8 mouse cellular contexts compared by ENCODE assay signal in the genomic region with DNA sequence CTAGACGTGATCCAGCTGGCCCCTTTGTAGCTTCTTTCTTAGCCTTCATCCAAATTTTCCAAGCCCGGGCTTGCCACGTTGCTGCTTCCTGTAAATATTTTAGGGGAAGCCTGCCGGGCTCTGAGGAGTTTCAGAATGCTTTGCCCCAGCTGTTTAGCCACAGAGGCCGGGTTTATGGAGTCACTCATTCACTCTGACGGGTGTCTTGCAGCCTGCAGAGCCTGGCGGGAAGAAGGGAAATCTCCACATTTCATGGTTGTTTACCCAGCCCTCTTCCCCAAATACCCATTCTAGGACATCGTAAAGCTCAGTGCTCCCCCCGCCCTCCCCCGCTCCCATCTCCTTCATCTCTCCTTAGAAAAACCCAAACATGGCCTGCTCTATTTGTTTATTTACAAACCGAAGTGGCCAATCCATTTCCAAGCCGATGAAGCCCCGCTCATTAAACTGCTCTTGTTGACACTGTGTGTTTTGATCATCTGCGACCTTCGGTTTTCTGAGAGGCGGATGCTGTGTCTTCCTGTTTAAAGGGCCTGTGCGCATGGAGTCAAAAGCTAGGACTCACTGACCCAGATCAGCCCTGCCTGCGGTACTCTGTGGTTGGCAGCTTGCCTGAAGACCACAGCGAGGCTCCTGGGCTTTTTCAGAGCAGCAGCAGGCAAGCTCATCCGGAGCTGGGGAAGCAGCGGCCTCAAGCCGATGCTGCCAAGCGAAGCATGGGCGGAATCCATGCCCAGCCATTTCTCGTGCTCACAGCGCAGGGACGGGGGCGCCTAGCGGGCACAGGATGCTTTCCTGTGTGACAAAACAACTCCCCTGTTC. TPM values are rescaled to one million over a fixed set of nuclear protein-coding genes. Genes with fewer than 3 reads are reported as not detected.
A peak's percentile ranks its signal among the peaks of the same experiment; 100 is the strongest.
DNase-seq lines count a peak whose midpoint lies in the region; ATAC-seq and TF ChIP-seq lines count a peak whose summit lies in the region.

No protein-coding gene starts in this region.

- H3K4me2 ChIP-seq in hindbrain, postnatal 0 days (ENCODE audit: low read depth, low read length) = peak overlapping the region; percentile 48

- H3K36me3 ChIP-seq in hindbrain, postnatal 0 days (ENCODE audit: insufficient read depth, low read length) = no peaks in the 10 kb centered on the region

- H3K9ac ChIP-seq in hindbrain, postnatal 0 days (replicated peaks; ENCODE audit: low read length) = 0 out of 2 replicates have a peak overlapping the region, but pooled peaks have one; percentile 21

- no peak for TF ChIP-seq CTCF in Patski (IDR thresholded peaks at IDR 0.05)
- 0 out of 2 replicates have a peak, but pooled peaks have one; percentile 30 for TF ChIP-seq CTCF in hindbrain, postnatal 0 days (IDR thresholded peaks at IDR 0.05; ENCODE audit: low read depth)

- H3K27me3 ChIP-seq in Patski = peaks cover 12% of the 10 kb centered on the region
- no peaks in the 10 kb centered on the region for H3K27me3 ChIP-seq in hindbrain, postnatal 0 days (ENCODE audit: insufficient read depth, low read length)

- 24% methylated on average over 29 of the region's 29 CpGs for WGBS in hindbrain, postnatal 0 days

- H3K4me3 ChIP-seq in hindbrain, postnatal 0 days (ENCODE audit: low read length) = 0 out of 2 replicates have a peak overlapping the region, but pooled peaks have one; percentile 1

- intact Hi-C loops in gastrocnemius, postnatal 14 days (cut with DNase I; ENCODE audit: low total_unique reads) = no loop called here

- H3K27ac ChIP-seq in hindbrain, postnatal 0 days = peak overlapping the region; percentile 58; the same call in 1 of the 2 replicates

- CTCF ChIA-PET in Patski (lab: Charles Lee) = interaction anchor here (1.2 to 2.7 kb wide), 3 partner anchors 9 to 232 kb away, joined by 4 to 10 read pairs (median 4); no protein-coding TSS in a partner anchor

- peak; percentile 64 for DNase-seq in Patski (ENCODE audit: low read depth, low spot score)
- DNase-seq in cerebellum, postnatal 25 days = peak; percentile 80 to 86
- peak; percentile 84 for DNase-seq in gastrocnemius, postnatal 14 days
- peak; percentile 90 for DNase-seq in hindbrain, postnatal 0 days (ENCODE audit: low spot score)
- DNase-seq in layer of hippocampus, postnatal 36 days = peak; percentile 33 to 34
- peak; percentile 72 for DNase-seq in lung, postnatal 25 days (ENCODE audit: low spot score)
- DNase-seq in retina, adult 2 months (ENCODE audit: low read depth, low spot score) = peak; percentile 52
- peak; percentile 79 for DNase-seq in thymus, postnatal 4 days

- H3K4me1 ChIP-seq in hindbrain, postnatal 0 days (ENCODE audit: insufficient read depth, low read length) = no peaks in the 10 kb centered on the region

- ATAC-seq in Patski = peak; percentile 70
- peak; percentile 92 for ATAC-seq in hindbrain, postnatal 0 days

- in situ Hi-C loops in Patski (cut with MboI; ENCODE audit: low pct_unique_long_range_greater_than_20kb) = no loop called here

- no peaks in the 10 kb centered on the region for H3K9me3 ChIP-seq in hindbrain, postnatal 0 days (ENCODE audit: low read length)

- POLR2A ChIA-PET in Patski (lab: Charles Lee) = interaction anchor here (1.0 to 1.3 kb wide), 3 partner anchors 9 to 14 kb away, joined by 3 to 6 read pairs (median 4); no protein-coding TSS in a partner anchor

RNA-seq across cellular contexts. Expression of a gene that starts 41.1 kb away (rescaled TPM):
- polyA plus RNA-seq in Patski (2021) = 13.3 TPM
- total RNA-seq in gastrocnemius, postnatal 14 days (2021) = 10 to 100 TPM in 1 of 2 experiments, 1 to 10 TPM in 1; 9.3 to 11.0 TPM
- total RNA-seq in hindbrain, postnatal 0 days (2014; rRNA removed) = 12.7 TPM in 2 replicates
- 13.8 and 14.0 TPM in 2 replicates for polyA plus RNA-seq in hindbrain, postnatal 0 days (2015; fragmentation: Nextera tagmentation; extraction: Ambion mirVana)
- 10 to 100 TPM; 18.0 to 18.5 TPM for total RNA-seq in layer of hippocampus, postnatal 36 days (2021)

RNA-seq across cellular contexts. Expression of a gene that starts 51.1 kb away (rescaled TPM):
- 21.5 TPM for polyA plus RNA-seq in Patski (2021)
- 1 to 10 TPM; 8.1 to 8.6 TPM for total RNA-seq in gastrocnemius, postnatal 14 days (2021)
- total RNA-seq in hindbrain, postnatal 0 days (2014; rRNA removed) = 18.2 and 19.7 TPM in 2 replicates
- 10.9 and 11.2 TPM in 2 replicates for polyA plus RNA-seq in hindbrain, postnatal 0 days (2015; fragmentation: Nextera tagmentation; extraction: Ambion mirVana)
- 10 to 100 TPM; 23.3 to 25.0 TPM for total RNA-seq in layer of hippocampus, postnatal 36 days (2021)

Comparison
In these comparisons a context has a peak if more than half of its experiments do, and no peak if none do; other contexts are left out.
1. Peak in every context shown above with its lines: DNase-seq, ATAC-seq, H3K4me3 ChIP-seq and H3K27ac ChIP-seq.
2. DNase-seq: peak in every context shown above with its lines; median percentile 90 in hindbrain, postnatal 0 days; 84 in gastrocnemius, postnatal 14 days; 83 in cerebellum, postnatal 25 days; 79 in thymus, postnatal 4 days; 72 in lung, postnatal 25 days; 64 in Patski; 52 in retina, adult 2 months; 34 in layer of hippocampus, postnatal 36 days.